Mouse (Mus musculus) spleen, postnatal 10 days (tissue): Measurements from ENCODE around the gene Lgals3.

ENCODE experiments used
- DNase-seq, 2 experiments: peaks; one replicate each; pipeline ENCODE4 v3.0.0; 2021 to 2022; ENCODE audit warnings: low spot score in 2 of 2

Lgals3 gene

GRCm38 (mm10) chr14:47422466-47422865 is 54.9 kb downstream of the Lgals3 start:
- no peak for DNase-seq

GRCm38 (mm10) chr14:47432987-47433386 is 65.4 kb downstream of the Lgals3 start:
- DNase-seq = peak in 1 of 2 experiments; percentile 43
